ENCODE assay signal across 8 mouse cellular contexts in the genomic region with DNA sequence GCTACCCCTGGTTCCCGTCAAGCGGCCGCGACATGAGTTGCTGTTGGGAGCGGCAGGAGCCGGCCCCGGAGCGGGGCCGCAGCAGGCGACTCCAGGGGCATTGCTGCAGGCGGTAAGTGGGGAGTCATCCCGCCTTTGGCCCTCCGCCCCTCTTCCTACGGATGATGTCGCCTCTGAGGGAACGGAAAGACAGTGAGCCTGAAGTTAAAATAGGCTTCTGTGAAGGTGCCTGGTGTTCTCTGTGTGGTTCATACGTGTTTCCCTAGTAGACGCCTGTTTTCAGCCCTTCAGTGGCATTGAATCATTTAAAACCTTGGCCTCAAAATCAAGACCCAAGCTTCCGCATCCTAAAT. TPM values are rescaled to one million over a fixed set of nuclear protein-coding genes. Genes with fewer than 3 reads are reported as not detected.
A peak's percentile ranks its signal among the peaks of the same experiment; 100 is the strongest.
DNase-seq lines count a peak whose midpoint lies in the region; ATAC-seq and TF ChIP-seq lines count a peak whose summit lies in the region.

No protein-coding gene starts in this region.

- no peak for DNase-seq in heart, adult 9 months (ENCODE audit: low spot score in 2 of 2)
- DNase-seq in forebrain, embryonic 14.5 days (ENCODE audit: low spot score): no peak
- no peak for DNase-seq in cerebellum, postnatal 25 days
- no peak for DNase-seq in spleen, adult 18-20 months
- DNase-seq in gastrocnemius, postnatal 4 days (ENCODE audit: low spot score in 2 of 2): no peak

- WGBS in heart, embryonic 13.5 days: 0% methylated on average over 19 of the region's 19 CpGs
- under 1% methylated on average over 19 of the region's 19 CpGs for WGBS in forebrain, embryonic 14.5 days
- WGBS in liver, embryonic 15.5 days (ENCODE audit: insufficient replicate concordance): under 1% methylated on average over 19 of the region's 19 CpGs

- TF ChIP-seq CTCF in E14TG2a.4 (conservative IDR thresholded peaks at IDR 0.05; ENCODE audit: low read length): no peak

- peak overlapping the region; percentile 97 for H3K9ac ChIP-seq in heart, embryonic 13.5 days
- peak overlapping the region; percentile 83 for H3K9ac ChIP-seq in forebrain, embryonic 14.5 days (ENCODE audit: low read length)
- H3K9ac ChIP-seq in liver, embryonic 15.5 days: peak overlapping the region; percentile 89

- H3K4me3 ChIP-seq in heart, embryonic 13.5 days: peak overlapping the region; percentile 92
- peak overlapping the region; percentile 100 for H3K4me3 ChIP-seq in E14TG2a.4 (replicated peaks; ENCODE audit: low read length)
- peak overlapping the region; percentile 73 for H3K4me3 ChIP-seq in forebrain, embryonic 14.5 days (ENCODE audit: low read depth, low read length)
- peak overlapping the region; percentile 88 for H3K4me3 ChIP-seq in liver, embryonic 15.5 days (replicated peaks)

- H3K27me3 ChIP-seq in heart, embryonic 13.5 days (replicated peaks): no peaks in the 10 kb centered on the region
- H3K27me3 ChIP-seq in E14TG2a.4 (ENCODE audit: insufficient read depth, low read length): no peaks in the 10 kb centered on the region
- H3K27me3 ChIP-seq in forebrain, embryonic 14.5 days (replicated peaks; ENCODE audit: control insufficient read depth, insufficient read depth, low read length): no peaks in the 10 kb centered on the region
- H3K27me3 ChIP-seq in liver, embryonic 15.5 days: no peaks in the 10 kb centered on the region

- H3K4me1 ChIP-seq in heart, embryonic 13.5 days: peaks cover 21% of the 10 kb centered on the region
- H3K4me1 ChIP-seq in E14TG2a.4 (replicated peaks; ENCODE audit: low read depth, low read length): peaks cover 47% of the 10 kb centered on the region
- peaks cover 14% of the 10 kb centered on the region for H3K4me1 ChIP-seq in forebrain, embryonic 14.5 days (ENCODE audit: control insufficient read depth, insufficient read depth, low read length)
- peaks cover 39% of the 10 kb centered on the region for H3K4me1 ChIP-seq in liver, embryonic 15.5 days (replicated peaks)

- no peaks in the 10 kb centered on the region for H3K9me3 ChIP-seq in heart, embryonic 13.5 days
- no peaks in the 10 kb centered on the region for H3K9me3 ChIP-seq in E14TG2a.4 (ENCODE audit: low read length)
- H3K9me3 ChIP-seq in forebrain, embryonic 14.5 days (replicated peaks; ENCODE audit: control insufficient read depth, low read length): no peaks in the 10 kb centered on the region
- H3K9me3 ChIP-seq in liver, embryonic 15.5 days (replicated peaks): no peaks in the 10 kb centered on the region

- ATAC-seq in heart, embryonic 13.5 days (ENCODE audit: extremely low read depth, insufficient number of reproducible peaks, low FRiP score, low TSS enrichment): no peak
- no peak for ATAC-seq in forebrain, embryonic 14.5 days
- ATAC-seq in liver, embryonic 15.5 days (ENCODE audit: insufficient read depth): no peak

- H3K36me3 ChIP-seq in heart, embryonic 13.5 days: peaks cover 39% of the 10 kb centered on the region
- peaks cover 44% of the 10 kb centered on the region for H3K36me3 ChIP-seq in E14TG2a.4 (ENCODE audit: insufficient read depth, low read length)
- peaks cover 26% of the 10 kb centered on the region for H3K36me3 ChIP-seq in forebrain, embryonic 14.5 days (ENCODE audit: control insufficient read depth, insufficient read depth, low read length)
- peaks cover 32% of the 10 kb centered on the region for H3K36me3 ChIP-seq in liver, embryonic 15.5 days (replicated peaks)

- H3K27ac ChIP-seq in heart, embryonic 13.5 days (replicated peaks): peak overlapping the region; percentile 86
- H3K27ac ChIP-seq in forebrain, embryonic 14.5 days (ENCODE audit: low read depth, low read length): 0 out of 2 replicates have a peak overlapping the region, but pooled peaks have one; percentile 65
- peak overlapping the region; percentile 83 for H3K27ac ChIP-seq in liver, embryonic 15.5 days (replicated peaks)

- H3K4me2 ChIP-seq in heart, embryonic 13.5 days: peak overlapping the region; percentile 83
- peak overlapping the region; percentile 64 for H3K4me2 ChIP-seq in forebrain, embryonic 14.5 days (ENCODE audit: low read length)
- H3K4me2 ChIP-seq in liver, embryonic 15.5 days: peak overlapping the region; percentile 78

RNA-seq across cellular contexts. Expression of gene Snrnp40, which starts 0.3 kb away (rescaled TPM):
- polyA plus RNA-seq in heart, embryonic 13.5 days (2015; fragmentation: Nextera tagmentation; extraction: Ambion mirVana): 82.6 and 84.8 TPM in 2 replicates
- polyA plus RNA-seq in forebrain, embryonic 14.5 days (2014; fragmentation: Nextera tagmentation; extraction: Ambion mirVana): 143 and 160 TPM in 2 replicates
- polyA plus RNA-seq in liver, embryonic 15.5 days (2015; fragmentation: Nextera tagmentation; extraction: Ambion mirVana): 69.1 and 70.6 TPM in 2 replicates
- 10 to 100 TPM; 38.5 to 41.3 TPM for total RNA-seq in gastrocnemius, postnatal 4 days (2021)

RNA-seq across cellular contexts. Expression of gene Zcchc17, which starts 0.5 kb away (rescaled TPM):
- polyA plus RNA-seq in heart, embryonic 13.5 days (2015; fragmentation: Nextera tagmentation; extraction: Ambion mirVana): 48.1 and 50.7 TPM in 2 replicates
- 91.3 and 91.7 TPM in 2 replicates for polyA plus RNA-seq in forebrain, embryonic 14.5 days (2014; fragmentation: Nextera tagmentation; extraction: Ambion mirVana)
- 27.4 and 31.9 TPM in 2 replicates for polyA plus RNA-seq in liver, embryonic 15.5 days (2015; fragmentation: Nextera tagmentation; extraction: Ambion mirVana)
- 10 to 100 TPM; 42.3 to 42.6 TPM for total RNA-seq in gastrocnemius, postnatal 4 days (2021)

RNA-seq across cellular contexts. Expression of gene Gm10570, which starts 51.7 kb away (rescaled TPM):
- 0.75 and 1.2 TPM in 2 replicates for polyA plus RNA-seq in heart, embryonic 13.5 days (2015; fragmentation: Nextera tagmentation; extraction: Ambion mirVana)
- 0.63 and 0.80 TPM in 2 replicates for polyA plus RNA-seq in forebrain, embryonic 14.5 days (2014; fragmentation: Nextera tagmentation; extraction: Ambion mirVana)
- polyA plus RNA-seq in liver, embryonic 15.5 days (2015; fragmentation: Nextera tagmentation; extraction: Ambion mirVana): not detected in 2 replicates
- under 1 TPM; 0.60 to 0.81 TPM for total RNA-seq in gastrocnemius, postnatal 4 days (2021)

RNA-seq across cellular contexts. Expression of gene Fabp3, which starts 51.8 kb away (rescaled TPM):
- 961 and 1,090 TPM in 2 replicates for polyA plus RNA-seq in heart, embryonic 13.5 days (2015; fragmentation: Nextera tagmentation; extraction: Ambion mirVana)
- 107 and 121 TPM in 2 replicates for polyA plus RNA-seq in forebrain, embryonic 14.5 days (2014; fragmentation: Nextera tagmentation; extraction: Ambion mirVana)
- 4.0 and 4.5 TPM in 2 replicates for polyA plus RNA-seq in liver, embryonic 15.5 days (2015; fragmentation: Nextera tagmentation; extraction: Ambion mirVana)
- 100 to 1,000 TPM; 453 to 501 TPM for total RNA-seq in gastrocnemius, postnatal 4 days (2021)
